Mouse (Mus musculus) lung, postnatal 10 days (tissue): ENCODE measurements around the gene Dolk.
A peak's percentile ranks its signal among the peaks of the same experiment; 100 is the strongest.

Source experiments
- DNase-seq: peaks from one replicate; pipeline ENCODE4 v3.0.0; 2021

Gene Dolk

GRCm38 (mm10) chr2:30247681-30248080 is 38.5 kb downstream of the Dolk start:
- no peak for DNase-seq

- no peak for DNase-seq
These were observed 39.1 kb downstream of the Dolk start for GRCm38 (mm10) chr2:30247036-30247435.

DNA sequence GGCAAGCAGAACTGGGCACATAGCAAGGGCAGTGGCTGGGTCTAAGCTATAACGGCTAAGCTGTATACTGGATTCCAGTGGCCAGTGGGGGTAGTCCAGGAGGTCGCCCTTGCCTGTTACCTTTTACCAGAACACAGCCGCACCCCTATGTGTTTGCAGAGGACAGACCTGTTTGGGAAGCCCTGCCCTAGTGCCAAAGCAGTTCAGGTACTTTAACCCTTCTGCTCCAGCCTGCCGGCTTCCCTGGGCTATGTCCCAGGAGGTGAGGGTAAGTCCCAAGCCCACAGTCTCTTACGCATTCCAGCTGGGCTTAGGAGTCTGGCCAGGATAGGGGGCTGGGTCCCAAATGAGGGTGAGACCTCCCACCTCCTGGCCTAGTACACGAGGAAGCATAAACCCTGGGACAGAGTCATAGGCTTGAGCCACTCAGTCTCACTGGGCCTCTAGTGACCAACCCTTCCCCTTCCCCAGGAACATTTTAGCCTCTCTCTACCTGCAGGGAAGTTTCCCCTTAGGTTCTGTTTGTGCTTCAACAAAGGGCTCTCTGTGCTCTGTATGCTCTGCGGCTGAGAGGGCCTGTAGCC is 41.4 kb downstream of the Dolk start:
- no peak for DNase-seq

DNA sequence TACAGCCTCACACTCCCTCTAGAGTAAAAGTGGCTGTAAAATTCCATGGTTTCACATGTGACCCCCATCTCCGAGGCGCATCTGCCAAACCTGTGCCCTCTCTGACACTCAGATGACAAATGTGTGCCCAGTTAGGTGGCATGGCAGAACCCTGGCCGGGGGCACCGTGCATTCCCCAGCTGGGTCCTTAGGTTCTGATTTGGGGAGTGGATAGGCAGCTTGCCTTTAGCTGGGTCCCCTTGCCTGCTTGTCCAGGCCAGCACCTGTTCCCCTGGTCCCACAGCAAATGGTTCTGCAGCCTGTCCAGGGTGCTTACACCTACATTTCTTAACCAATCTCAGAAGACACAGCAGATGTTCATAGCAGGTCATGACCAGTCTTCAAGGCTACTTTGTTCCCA is 42.7 kb downstream of the Dolk start:
- DNase-seq: no peak

DNA sequence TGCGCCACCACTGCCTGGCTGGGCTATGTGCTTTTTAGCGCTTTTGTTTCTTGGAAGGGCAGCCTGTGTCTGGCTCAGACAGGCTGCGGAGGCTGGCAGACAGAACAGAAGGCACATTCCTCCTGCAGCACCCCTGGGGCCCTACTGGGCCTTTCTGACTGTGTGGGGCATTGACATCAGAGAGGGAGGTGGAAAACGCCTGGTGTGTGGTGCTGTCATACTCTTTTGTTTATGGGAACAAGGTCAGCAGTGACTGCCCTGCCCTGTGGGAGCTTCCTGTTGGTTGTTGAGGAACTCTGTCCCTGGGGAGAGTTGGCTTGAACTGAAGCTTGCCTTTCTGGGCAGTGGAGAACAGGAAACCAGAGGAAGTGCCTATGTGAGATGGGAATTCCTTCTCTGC is 43.6 kb downstream of the Dolk start:
- peak; percentile 85 for DNase-seq

DNA sequence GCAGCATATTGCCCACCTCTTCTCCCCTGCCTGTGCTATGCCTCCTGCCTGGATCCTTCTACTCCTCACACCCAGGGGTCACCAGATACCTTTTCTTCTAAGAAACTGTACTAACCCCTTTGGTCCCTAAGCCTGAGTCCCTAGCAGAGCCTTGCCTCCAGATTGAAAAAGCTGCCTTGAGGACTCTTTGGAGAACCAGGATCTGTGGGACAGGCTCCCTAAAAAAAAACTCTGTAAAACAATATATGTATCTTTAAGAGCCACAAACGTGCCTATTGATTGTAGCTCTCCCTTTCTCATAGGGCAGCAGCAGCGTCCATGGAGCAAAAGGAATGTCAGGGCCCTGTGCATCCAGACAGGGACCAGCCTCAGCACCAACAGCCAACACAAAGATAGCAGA is 45.9 kb downstream of the Dolk start, which contains the start of gene Gm28035:
TSS of gene Gm28035 (plus strand) at position 301 of the 400 bp plus-strand sequence.
- DNase-seq: no peak

GRCm38 (mm10) chr2:30239777-30240176 is 46.4 kb downstream of the Dolk start:
- DNase-seq: peak; percentile 80

DNA sequence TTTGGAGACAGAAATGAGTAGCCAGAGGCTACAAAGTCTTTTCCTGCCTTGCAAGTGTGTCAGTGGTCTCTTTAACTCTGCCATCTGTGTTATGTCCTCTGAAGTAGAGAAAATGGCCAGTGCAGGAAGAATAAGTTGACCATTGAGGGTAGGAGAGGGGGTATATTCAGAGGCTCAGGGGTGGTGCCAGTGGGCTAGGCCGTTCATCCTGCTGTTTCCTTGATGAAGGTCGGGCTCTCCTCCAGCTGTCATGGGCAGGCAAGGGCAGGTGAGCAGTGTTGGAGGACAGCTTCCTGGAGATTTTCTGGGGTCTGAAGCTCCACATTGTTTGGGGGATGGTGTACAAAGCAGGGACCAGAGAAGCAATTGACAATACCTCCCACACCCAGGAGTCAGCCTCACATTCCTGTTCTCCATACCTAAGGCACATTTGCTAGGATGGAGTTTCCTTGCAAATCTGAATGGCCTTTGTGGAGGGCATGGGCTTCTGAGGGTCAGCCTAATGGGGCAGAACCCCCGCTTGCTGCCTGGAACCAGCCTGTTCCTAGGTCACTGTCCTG is 47.1 kb downstream of the Dolk start:
- no peak for DNase-seq

GRCm38 (mm10) chr2:30237881-30238280 is 48.3 kb downstream of the Dolk start:
- peak; percentile 83 for DNase-seq

GRCm38 (mm10) chr2:30237199-30237880 is 48.8 kb downstream of the Dolk start, which contains the start of gene Lrrc8a:
Gene Lrrc8a (plus strand): TSS chr2:30237715.
- peak; percentile 100 for DNase-seq

DNA sequence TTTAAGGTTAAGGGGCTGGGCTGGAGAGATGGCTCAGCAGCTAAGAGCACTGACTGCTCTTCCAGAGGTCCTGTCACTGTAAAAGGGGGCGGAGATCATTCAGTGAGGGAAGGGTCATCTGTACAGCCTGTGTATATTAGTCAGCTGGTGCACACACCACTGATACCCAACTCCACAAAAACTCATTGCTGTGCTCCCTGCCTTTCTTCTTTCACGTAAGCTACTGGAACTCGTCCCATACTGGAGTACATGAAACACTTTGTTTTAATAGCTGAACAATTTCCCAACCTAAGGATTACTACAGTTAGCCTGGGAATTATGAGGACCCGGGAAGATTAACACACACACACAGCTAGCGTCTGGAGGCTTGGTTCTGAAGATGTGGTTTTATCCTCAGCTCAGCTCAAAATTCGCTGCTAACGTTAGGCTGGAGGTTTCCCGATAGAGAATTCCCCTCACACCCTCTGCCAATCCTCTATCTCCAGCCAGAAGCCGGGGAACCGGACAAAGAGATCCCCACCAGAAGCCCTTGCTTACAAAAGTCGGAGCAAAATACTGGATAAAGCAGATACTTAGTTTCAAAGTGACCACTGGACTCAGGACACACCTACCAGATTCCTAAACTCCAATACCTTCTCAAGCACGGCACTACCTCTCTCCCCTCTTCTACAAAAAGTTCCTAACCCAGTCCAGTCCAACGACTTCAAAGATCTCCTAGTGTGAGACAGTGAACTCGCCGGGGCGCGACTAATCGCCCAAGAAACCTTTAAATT is 49.5 kb downstream of the Dolk start:
- peak; percentile 38 for DNase-seq

- DNase-seq: no peak
These were observed 50.5 kb downstream of the Dolk start for GRCm38 (mm10) chr2:30235593-30235992.
